Mouse (Mus musculus): ENCODE data around the gene Gm21488.
"Not testable (repeated sequence)": the region's sequence is repeated elsewhere in the genome, so short reads cannot be mapped to it uniquely, and the experiment has no call there.

Gm21488 gene

GRCm38 (mm10) chrY:27521820-27522219 lies at the start of gene Gm21488:
Gene Gm21488 (minus strand): TSS chrY:27521920.
- in situ Hi-C loops (cut with MboI, MseI) = not testable (repeated sequence)

Data from T-helper 17 cell (primary cell).